Mouse (Mus musculus) myocyte (in vitro differentiated cells): ENCODE measurements around the gene Slc19a1. TPM values are rescaled to one million over a fixed set of nuclear protein-coding genes. Genes with fewer than 3 reads are reported as not detected.

Experiments
- H3K27me3 ChIP-seq: one replicate; pipeline ENCODE4 v1.6.1; 2011; ENCODE audit not compliant: control insufficient read depth, insufficient read depth, insufficient read length
- H3K36me3 ChIP-seq: one replicate; pipeline ENCODE4 v1.6.1; 2011; ENCODE audit not compliant: control insufficient read depth, insufficient read depth
- H3K4me2 ChIP-seq: one replicate; pipeline ENCODE4 v1.6.1; 2011; ENCODE audit warnings: low read depth, control low read depth
- H3K4me3 ChIP-seq: one replicate; pipeline ENCODE4 v1.5.1; 2011; ENCODE audit warnings: mild to moderate bottlenecking, control low read depth, moderate library complexity
- H3K79me2 ChIP-seq: one replicate; pipeline ENCODE4 v1.6.1; 2011; ENCODE audit not compliant: control insufficient read depth, insufficient read depth
- H3ac ChIP-seq: one replicate; pipeline ENCODE4 v1.6.1; 2011; ENCODE audit not compliant: control insufficient read depth, insufficient read length
- CEBPB ChIP-seq: IDR thresholded peaks from 2 replicates; pipeline ENCODE4 v1.6.1; 2011; ENCODE audit warnings: mild to moderate bottlenecking, moderate library complexity; ENCODE audit not compliant: poor library complexity, insufficient read depth, severe bottlenecking
- E2F4 ChIP-seq: IDR thresholded peaks from one replicate; pipeline ENCODE4 v1.6.1; 2011; ENCODE audit warnings: mild to moderate bottlenecking, control low read depth, moderate library complexity; ENCODE audit not compliant: insufficient read depth
- MAX ChIP-seq: IDR thresholded peaks from one replicate; pipeline ENCODE4 v1.6.1; 2011; ENCODE audit warnings: low read depth, mild to moderate bottlenecking, control low read depth
- MYOD1 ChIP-seq, 3 experiments: IDR thresholded peaks; one replicate each; pipeline ENCODE4 v1.6.1; 2011; ENCODE audit warnings: control low read depth in 2 of 3, low read depth in 2 of 3, mild to moderate bottlenecking in 2 of 3, moderate library complexity in 1 of 3; ENCODE audit not compliant: insufficient read length in 2 of 3, control insufficient read depth in 1 of 3
- MYOG ChIP-seq, 3 experiments: IDR thresholded peaks; one replicate each; pipeline ENCODE4 v1.6.1; 2011; ENCODE audit warnings: control low read depth in 2 of 3, low read depth in 2 of 3, mild to moderate bottlenecking in 2 of 3; ENCODE audit not compliant: insufficient read length in 2 of 3, control insufficient read depth in 1 of 3, insufficient read depth in 1 of 3
- POLR2A ChIP-seq: IDR thresholded peaks from one replicate; pipeline ENCODE4 v1.6.1; 2011; ENCODE audit warnings: low read depth, mild to moderate bottlenecking, control low read depth, moderate library complexity; ENCODE audit not compliant: insufficient read length
- POLR2AphosphoS2 ChIP-seq: IDR thresholded peaks from one replicate; pipeline ENCODE4 v1.6.1; 2011; ENCODE audit warnings: low read depth, control low read depth; ENCODE audit not compliant: insufficient read length
- REST ChIP-seq: IDR thresholded peaks from one replicate; pipeline ENCODE4 v1.6.1; 2011; ENCODE audit warnings: mild to moderate bottlenecking, control low read depth, moderate library complexity; ENCODE audit not compliant: insufficient read depth, insufficient read length
- SRF ChIP-seq: IDR thresholded peaks from one replicate; pipeline ENCODE4 v1.6.1; 2011; ENCODE audit warnings: low read depth; ENCODE audit not compliant: control insufficient read depth, insufficient read length
- TCF12 ChIP-seq: IDR thresholded peaks from one replicate; pipeline ENCODE4 v1.6.1; 2011; ENCODE audit warnings: mild to moderate bottlenecking, control low read depth; ENCODE audit not compliant: poor library complexity, insufficient read depth, severe bottlenecking
- TCF3 ChIP-seq: IDR thresholded peaks from one replicate; pipeline ENCODE4 v1.6.1; 2011; ENCODE audit warnings: low read depth, control low read depth; ENCODE audit not compliant: insufficient read length
- USF1 ChIP-seq: IDR thresholded peaks from one replicate; pipeline ENCODE4 v1.6.1; 2011; ENCODE audit warnings: low read depth, mild to moderate bottlenecking, control low read depth, moderate library complexity
- polyA plus RNA-seq: library from polyadenylated mRNA; unstranded; fragments of >200 nt; fragmentation: generic; extraction: Trizol; gene quantifications from one replicate; pipeline ENCODE4 v1.2.1, GENCODE M21; 2012; ENCODE audit warnings: missing spikeins

Slc19a1 gene
- polyA plus RNA-seq, 1 experiment = 23.0 TPM

- TF ChIP-seq MAX (no peak), MYOD1 (IDR thresholded peaks at IDR 0.05; ENCODE audit: control insufficient read depth in 1 of 3, insufficient read length in 2 of 3, low read depth in 2 of 3) (no peak), POLR2AphosphoS2 (no peak), TCF12 (no peak), SRF (no peak), MYOG (IDR thresholded peaks at IDR 0.05; ENCODE audit: control insufficient read depth in 1 of 3, insufficient read depth in 1 of 3, insufficient read length in 2 of 3, low read depth in 2 of 3) (no peak), POLR2A (no peak), REST (no peak), USF1 (no peak), E2F4 (no peak)
- Histone ChIP-seq H3K27me3 (no peaks in the 10 kb centered on the region), H3K79me2 (no peaks in the 10 kb centered on the region), H3K4me2 (no peak overlapping the region), H3K4me3 (no peak overlapping the region), H3ac (no peak overlapping the region), H3K36me3 (no peaks in the 10 kb centered on the region)
Measured at GRCm38 (mm10) chr10:77007433-77008108, 24.5 kb upstream of the Slc19a1 start.

- H3K79me2 ChIP-seq = no peaks in the 10 kb centered on the region
- no peak overlapping the region for H3K4me2 ChIP-seq
- H3ac ChIP-seq = no peak overlapping the region
- H3K36me3 ChIP-seq = no peaks in the 10 kb centered on the region
- no peaks in the 10 kb centered on the region for H3K27me3 ChIP-seq
- H3K4me3 ChIP-seq = no peak overlapping the region
- TF ChIP-seq POLR2AphosphoS2 (no peak), USF1 (no peak), MYOD1 (IDR thresholded peaks at IDR 0.05; ENCODE audit: control insufficient read depth in 1 of 3, insufficient read length in 2 of 3, low read depth in 2 of 3) (no peak), TCF12 (no peak), SRF (no peak), REST (no peak), POLR2A (no peak), MYOG (IDR thresholded peaks at IDR 0.05; ENCODE audit: control insufficient read depth in 1 of 3, insufficient read depth in 1 of 3, insufficient read length in 2 of 3, low read depth in 2 of 3) (no peak), E2F4 (no peak), MAX (no peak), CEBPB (no peak), TCF3 (no peak)
Measured at GRCm38 (mm10) chr10:77008109-77008561, 23.9 kb upstream of the Slc19a1 start.

GRCm38 (mm10) chr10:77008698-77009097 is 23.3 kb upstream of the Slc19a1 start:
- no peak overlapping the region for H3ac ChIP-seq
- H3K36me3 ChIP-seq = no peaks in the 10 kb centered on the region
- no peak for TF ChIP-seq MYOG (IDR thresholded peaks at IDR 0.05; ENCODE audit: control insufficient read depth in 1 of 3, insufficient read depth in 1 of 3, insufficient read length in 2 of 3, low read depth in 2 of 3)
- no peak for TF ChIP-seq POLR2A
- no peak for TF ChIP-seq SRF
- TF ChIP-seq POLR2AphosphoS2 = no peak
- no peak for TF ChIP-seq E2F4
- no peak for TF ChIP-seq REST
- H3K4me3 ChIP-seq = no peak overlapping the region
- H3K79me2 ChIP-seq = no peaks in the 10 kb centered on the region
- no peak overlapping the region for H3K4me2 ChIP-seq
- no peaks in the 10 kb centered on the region for H3K27me3 ChIP-seq

GRCm38 (mm10) chr10:77011681-77012080 is 20.4 kb upstream of the Slc19a1 start:
- Histone ChIP-seq H3K27me3 (no peaks in the 10 kb centered on the region), H3ac (no peak overlapping the region), H3K4me3 (no peak overlapping the region), H3K79me2 (no peaks in the 10 kb centered on the region), H3K36me3 (no peaks in the 10 kb centered on the region), H3K4me2 (no peak overlapping the region)
- TF ChIP-seq USF1 (no peak), TCF3 (no peak), SRF (no peak)

- H3K79me2 ChIP-seq = no peaks in the 10 kb centered on the region
- H3ac ChIP-seq = no peak overlapping the region
- H3K27me3 ChIP-seq = no peaks in the 10 kb centered on the region
- H3K4me2 ChIP-seq = no peak overlapping the region
- H3K4me3 ChIP-seq = no peak overlapping the region
- TF ChIP-seq CEBPB = 0 out of 2 replicates have a peak, but pooled peaks have one; percentile 9
- TF ChIP-seq USF1 = no peak
- no peaks in the 10 kb centered on the region for H3K36me3 ChIP-seq
Measured at GRCm38 (mm10) chr10:77016080-77016479, 16.0 kb upstream of the Slc19a1 start.
